Mouse (Mus musculus): ENCODE results near the gene Adcy5.

The Adcy5 gene

DNA sequence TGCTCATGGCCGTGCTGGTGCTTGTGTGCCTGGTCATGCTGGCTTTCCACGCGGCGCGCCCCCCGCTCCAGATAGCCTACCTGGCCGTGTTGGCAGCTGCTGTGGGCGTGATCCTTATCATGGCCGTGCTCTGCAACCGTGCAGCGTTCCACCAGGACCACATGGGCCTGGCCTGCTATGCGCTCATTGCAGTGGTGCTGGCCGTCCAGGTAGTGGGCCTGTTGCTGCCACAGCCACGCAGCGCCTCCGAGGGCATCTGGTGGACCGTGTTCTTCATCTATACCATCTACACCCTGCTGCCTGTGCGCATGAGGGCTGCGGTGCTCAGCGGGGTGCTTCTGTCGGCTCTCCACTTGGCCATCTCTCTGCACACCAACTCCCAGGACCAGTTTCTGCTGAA lies 2.2 kb downstream of the Adcy5 start:
- no peak for DNase-seq

DNA sequence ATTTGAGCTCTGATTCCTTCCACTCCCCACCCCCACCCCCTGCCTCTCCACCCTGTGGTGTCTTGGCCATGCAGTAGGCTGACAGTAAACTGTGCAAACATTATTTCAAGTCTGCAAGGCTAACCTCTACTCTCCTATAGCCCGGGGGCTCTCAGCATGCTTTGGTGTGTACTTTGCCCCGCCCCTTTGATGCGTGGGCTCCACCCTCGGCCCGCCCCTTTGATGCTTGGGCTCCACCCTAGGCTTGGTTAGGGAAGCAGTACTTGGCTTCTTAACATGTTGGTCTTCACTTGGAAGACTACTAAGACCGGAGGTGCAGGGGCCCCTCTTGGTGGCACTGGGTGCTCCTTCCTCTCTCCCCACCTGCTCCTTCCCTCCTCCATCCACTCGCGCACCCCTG lies 4.9 kb downstream of the Adcy5 start:
- no peak for DNase-seq

DNA sequence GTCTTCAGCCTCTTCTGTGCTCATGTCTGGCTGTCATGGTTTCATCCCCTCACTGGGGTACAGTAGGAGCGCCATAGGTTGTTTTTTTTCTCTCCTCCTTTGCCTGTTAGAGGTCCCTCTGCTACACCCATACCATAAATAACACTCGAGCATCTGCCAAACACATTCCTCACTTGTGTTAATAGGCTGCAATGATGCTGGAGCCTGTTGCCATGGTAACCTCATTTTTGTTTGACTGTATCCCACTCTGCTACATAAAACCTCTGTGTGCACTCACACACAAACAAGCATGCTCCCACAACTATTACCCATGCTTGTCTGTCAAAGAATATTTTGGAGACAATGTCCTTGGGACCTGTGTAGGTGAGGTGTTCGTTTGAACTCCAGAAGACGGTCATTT lies 5.3 kb downstream of the Adcy5 start:
- DNase-seq = no peak

DNA sequence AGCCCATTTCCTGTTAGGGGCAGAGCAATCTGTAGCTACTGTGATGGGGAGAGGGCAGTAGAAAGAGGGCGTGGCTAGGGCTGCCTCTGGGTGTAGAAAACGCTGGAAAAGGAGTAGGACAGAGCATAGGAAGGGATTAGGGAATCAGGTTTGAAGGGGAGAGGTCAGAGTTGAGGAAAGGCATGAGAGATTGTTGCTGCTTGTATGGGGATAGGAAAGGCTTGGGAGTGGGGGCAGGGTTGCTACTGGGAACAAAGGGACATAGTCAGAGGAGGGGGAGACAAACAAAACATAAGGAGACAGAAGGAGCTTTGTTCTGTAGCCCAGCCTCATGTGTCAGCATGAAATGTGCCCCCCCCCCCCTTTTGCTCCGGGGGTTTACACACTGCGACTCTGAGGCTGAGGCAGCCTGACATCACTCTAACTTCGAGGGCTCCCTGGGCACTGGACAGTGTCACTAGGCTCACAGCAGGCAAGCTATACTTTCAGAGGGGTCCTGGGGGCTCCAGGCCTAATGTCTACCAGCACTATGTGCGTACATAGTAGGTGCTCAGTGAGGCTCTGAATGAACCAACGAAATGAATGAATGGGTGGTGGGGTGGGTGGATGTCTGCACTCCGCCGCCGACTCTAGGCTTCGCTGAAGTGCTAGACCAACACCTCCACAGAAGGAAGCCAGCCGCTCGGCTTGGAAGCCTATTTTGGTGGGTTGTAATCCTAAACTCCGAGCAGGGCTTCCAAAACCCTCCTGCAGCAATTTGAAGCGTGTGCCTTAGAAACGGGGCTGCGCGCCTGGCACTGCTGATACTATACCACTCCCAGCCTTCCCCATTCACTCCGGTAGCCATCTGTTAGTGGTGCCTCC lies 9.9 kb downstream of the Adcy5 start:
- no peak for DNase-seq

DNA sequence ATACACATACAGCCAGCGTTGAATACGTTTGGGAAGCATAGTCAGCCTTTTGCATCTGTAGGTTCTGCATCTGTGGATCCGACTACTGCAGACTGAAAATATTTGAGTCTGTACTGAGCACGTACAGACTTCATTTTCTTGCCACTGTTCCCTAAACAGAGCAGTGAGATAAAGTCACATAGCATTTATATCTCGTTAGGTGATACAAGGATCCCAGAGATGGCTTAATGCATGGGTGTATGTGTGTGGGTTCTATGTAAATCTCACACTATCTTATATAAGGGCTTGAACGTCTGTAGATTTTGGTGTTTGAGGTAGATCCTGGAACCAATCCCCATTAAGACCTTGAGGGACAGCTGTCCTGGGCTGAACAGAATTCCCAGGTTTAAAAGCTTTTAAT lies 10.7 kb downstream of the Adcy5 start:
- no peak for DNase-seq

GRCm38 (mm10) chr16:35165788-35166187 lies 11.1 kb downstream of the Adcy5 start:
- DNase-seq = no peak

DNA sequence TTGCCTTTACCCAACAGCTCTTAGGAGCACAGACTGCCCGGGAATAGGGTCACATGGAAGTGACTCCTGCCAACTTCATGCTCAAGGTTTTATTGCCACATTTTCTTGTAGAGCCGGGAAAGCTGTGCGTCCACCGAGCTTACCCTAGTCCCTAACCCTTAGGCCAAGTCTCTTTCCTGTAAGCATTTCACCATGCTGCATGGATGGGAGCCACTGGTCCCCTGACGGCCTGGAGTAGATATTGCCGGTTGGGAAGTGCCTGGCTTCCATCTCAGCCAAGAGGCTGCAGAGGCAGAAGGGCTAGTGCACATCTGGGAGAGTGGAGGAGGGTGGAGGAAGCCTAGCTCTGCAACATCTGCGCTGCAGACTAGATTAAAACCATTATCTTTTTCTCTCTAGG lies 14.8 kb downstream of the Adcy5 start:
- DNase-seq = no peak

- no peak for DNase-seq
Measured at GRCm38 (mm10) chr16:35172195-35172594, 17.5 kb downstream of the Adcy5 start.

DNA sequence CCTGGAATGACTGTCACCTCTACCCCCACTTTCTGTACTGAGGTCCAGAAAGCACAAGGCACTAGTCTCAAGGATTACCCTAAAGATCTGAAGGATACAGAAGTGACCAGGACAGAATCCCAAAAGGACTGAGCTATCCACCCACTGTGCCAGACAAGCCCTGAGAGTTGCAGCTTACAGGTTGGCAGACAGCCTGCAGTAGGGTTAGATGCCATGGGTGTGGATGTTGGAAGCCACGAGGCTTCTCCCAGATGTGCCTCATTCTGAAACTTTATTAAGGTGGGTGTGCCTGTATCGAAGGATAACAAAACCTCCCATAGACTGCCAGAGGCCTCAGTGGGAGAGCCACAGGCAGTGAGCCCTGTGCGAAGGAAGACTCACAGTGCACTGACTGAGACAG lies 23.8 kb downstream of the Adcy5 start:
- no peak for DNase-seq

- DNase-seq = peak; percentile 76 to 88
Measured at GRCm38 (mm10) chr16:35179082-35179481, 24.4 kb downstream of the Adcy5 start.

- DNase-seq = no peak
Measured at GRCm38 (mm10) chr16:35183161-35183560, 28.5 kb downstream of the Adcy5 start.

DNA sequence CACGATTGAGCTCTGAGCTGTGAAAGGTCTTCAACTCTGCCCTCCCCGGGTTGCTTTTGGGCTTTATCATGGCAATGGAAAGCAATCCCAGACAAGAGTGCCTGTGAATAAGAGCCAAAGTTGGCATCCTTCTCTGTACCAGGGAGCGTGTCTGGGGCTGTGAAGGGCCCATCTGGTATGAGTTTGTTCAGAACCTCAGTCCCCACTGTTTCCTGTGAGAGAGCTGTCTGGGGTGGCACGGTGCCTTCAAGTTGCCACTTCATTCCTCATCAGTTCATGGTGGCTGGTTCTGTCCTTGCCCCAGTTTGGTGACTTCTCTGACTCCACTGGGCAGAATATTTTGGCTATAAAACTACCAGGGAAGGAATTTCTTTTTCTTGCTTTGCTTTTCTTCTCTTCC lies 33.4 kb downstream of the Adcy5 start:
- DNase-seq = no peak

GRCm38 (mm10) chr16:35189420-35190141 lies 34.9 kb downstream of the Adcy5 start:
- peak in 1 of 2 experiments; percentile 33 for DNase-seq

DNA sequence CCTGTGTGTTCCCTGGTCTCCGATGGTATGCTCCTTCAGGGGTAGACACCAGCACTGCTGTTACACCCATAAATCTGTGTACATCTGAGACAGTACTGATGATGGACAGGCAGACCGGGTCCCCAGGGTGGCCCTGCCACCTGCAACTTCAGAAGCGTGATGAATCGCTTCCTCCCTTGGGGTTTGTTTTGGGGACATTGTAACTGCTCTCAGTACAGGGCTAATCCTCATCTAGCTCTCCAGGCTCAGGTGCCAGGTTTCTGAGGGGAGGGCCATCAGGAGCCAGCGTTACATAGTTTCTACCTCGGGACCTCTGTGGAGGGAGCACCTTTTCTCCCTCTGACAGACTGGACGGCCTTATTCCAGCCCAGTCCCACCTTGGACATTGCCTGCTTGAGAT lies 36.1 kb downstream of the Adcy5 start:
- DNase-seq = no peak

GRCm38 (mm10) chr16:35191271-35191670 lies 36.6 kb downstream of the Adcy5 start:
- no peak for DNase-seq

DNA sequence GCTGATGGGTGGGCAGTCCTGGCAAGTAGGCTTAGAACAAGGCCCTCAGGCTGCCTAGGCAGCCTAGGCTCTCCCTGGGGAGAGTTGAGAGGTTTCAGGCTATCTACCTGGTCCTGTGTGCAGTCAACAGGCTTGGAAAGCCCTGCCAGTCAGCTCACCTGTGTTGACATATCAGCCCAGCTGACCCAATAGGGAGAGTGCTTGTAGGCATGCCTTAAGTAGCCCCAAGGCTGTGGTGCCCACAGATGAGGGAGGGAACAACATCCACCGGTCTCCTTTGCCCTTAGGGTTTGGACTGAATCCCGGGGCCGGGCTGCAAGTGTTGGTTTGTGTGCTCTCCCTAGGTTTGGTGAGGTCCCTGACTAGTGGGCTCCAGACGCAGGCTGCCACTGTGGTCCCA lies 37.8 kb downstream of the Adcy5 start:
- peak in 1 of 2 experiments; percentile 20 for DNase-seq

DNA sequence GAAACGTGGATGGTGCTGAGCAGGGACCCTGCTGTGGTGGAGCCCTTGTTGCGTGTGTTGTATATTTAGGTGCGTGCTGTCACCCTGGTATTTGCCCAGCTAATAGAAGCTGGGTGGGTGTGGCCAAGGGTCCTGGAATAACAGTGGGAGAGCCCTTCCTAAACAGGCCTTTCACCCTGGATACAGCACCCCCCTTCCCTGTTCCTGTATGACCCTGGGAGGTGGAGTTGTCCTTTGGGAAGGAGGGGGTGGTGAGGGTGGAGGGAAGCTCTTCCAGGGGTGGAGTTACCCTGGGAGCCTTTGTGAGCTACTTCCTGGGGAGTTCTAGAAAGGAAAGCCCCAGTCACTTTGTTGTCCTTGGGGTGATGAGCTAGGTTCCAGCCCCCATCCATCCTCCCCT lies 38.7 kb downstream of the Adcy5 start:
- DNase-seq = no peak

DNA sequence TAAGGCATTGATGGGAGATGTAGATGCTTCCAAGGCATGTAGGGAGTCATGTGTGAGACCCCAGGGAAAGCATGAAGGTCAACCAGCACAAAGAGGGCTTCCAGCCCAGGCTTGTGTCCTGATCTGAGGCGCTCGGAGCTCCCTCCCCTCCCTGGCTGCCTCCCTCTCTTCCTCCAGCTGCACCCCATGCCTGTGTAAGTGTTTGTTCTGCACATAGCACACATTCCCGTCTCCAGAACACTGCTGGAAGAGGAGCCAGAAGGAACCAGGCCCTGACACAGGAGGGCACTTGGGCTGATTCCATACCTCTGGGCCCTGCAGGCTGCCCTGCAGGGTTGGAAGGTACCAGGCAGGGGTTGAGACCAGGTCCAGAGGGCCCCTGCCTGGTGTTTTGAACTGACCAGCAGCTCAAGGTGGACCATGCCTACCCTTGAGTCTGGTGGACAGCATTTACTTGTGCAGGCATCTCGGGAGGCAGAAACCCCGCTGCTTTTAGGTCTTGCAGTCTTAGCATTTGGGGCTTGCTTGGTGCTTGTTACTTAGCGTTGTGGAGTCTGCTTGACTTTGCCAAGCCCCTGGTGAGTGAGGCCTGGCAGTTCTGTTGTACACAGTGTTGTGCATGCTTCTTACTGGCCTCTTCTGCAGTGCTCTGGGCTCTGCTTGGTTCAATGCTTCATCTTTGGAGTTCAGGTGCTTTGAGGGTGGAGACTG lies 45.2 kb downstream of the Adcy5 start:
- peak; percentile 24 for DNase-seq

GRCm38 (mm10) chr16:35200432-35201142 lies 45.9 kb downstream of the Adcy5 start:
- DNase-seq = peak; percentile 46 to 62

DNA sequence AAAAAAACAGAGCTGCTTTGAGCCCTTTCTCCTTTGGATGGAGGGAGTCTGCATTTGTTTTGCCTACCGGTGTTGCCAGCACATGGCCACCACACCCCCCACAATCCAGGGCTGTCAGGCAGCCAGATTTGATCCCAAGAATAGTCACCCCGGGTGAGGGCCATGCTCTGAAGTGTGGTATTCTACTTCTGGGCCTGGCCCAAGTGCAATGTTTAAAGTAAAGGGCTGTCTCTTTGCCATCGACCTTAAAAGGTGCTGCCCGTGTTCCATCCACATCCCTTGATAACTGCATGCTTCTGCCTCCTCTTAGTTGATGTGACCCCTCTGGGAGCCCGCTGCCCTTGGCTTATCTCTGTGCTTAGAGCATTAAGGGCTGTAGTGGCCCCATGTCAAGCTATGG lies 46.6 kb downstream of the Adcy5 start:
- DNase-seq = no peak

DNA sequence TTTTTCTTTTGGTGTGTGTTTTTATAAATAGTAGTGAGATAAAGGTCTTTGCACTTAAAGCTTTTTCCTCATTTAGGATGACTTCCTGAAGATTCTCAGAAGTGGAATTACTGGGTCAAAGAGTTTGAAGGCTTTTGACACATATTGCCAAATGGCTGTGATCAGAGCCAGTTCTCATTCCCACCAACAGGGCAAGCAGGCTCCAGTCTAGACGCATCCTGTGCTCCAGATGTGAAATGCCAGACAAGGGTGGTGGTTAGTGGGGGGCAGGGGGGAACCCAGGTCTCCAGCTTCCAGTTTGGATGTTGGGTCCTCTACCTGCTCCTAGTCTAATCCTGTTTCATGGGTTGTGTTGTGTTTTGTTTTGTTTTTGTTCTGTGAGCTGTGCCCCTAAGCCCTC lies 48.8 kb downstream of the Adcy5 start:
- no peak for DNase-seq

DNA sequence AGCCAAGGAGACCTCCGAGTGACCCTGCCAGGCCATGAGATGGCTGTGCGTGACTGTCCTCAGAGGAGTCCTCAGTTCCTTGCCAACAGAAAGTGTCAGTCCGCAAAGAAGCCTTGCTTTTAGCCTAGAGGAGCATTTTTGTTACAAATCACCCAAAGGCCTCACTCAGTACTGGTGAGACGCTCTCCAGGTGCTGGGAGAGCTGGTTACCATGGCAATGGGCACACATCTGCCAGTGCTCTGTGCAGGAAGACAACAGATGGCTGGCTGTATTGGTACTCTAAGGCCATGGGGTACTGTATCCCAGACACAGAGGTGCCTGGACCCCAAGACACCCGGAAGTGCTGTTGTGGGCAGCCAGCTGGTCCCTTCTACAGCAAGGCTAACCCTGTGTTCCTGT lies 51.0 kb downstream of the Adcy5 start:
- no peak for DNase-seq

- no peak for DNase-seq
Measured at GRCm38 (mm10) chr16:35206426-35206825, 51.7 kb downstream of the Adcy5 start.
